Mouse (Mus musculus) adrenal gland, adult 18-20 months (tissue): ENCODE measurements around the gene Plcg2. TPM values are rescaled to one million over a fixed set of nuclear protein-coding genes. Genes with fewer than 3 reads are reported as not detected.

Source experiments
- DNase-seq, 2 experiments: peaks; one replicate each; pipeline ENCODE4 v3.0.0; 2021 to 2022; ENCODE audit warnings: low spot score in 2 of 2
- long read RNA-seq, 2 experiments: library from polyadenylated mRNA; stranded (forward); transcript quantifications; one replicate each; pipeline ENCODE4 v2.0.0; 2021
- total RNA-seq, 2 experiments: library from RNA; stranded (reverse); gene quantifications; 1 replicate in 1 of 2; 2 replicates in 1 of 2; pipeline ENCODE4 v1.2.3; 2021

The Plcg2 gene
- 1 to 10 TPM; 4.3 to 6.4 TPM for total RNA-seq
- long read RNA-seq, experiment 1, full-length matches to known transcripts = 2 of 3 reads
- long read RNA-seq, experiment 1, partial matches to known transcripts = 0 of 3 reads
- long read RNA-seq, experiment 1, other reads (novel, unspliced or antisense) = 1 of 3 reads
- long read RNA-seq, experiment 2, full-length matches to known transcripts = 7 of 8 reads
- long read RNA-seq, experiment 2, partial matches to known transcripts = 1 of 8 reads
- long read RNA-seq, experiment 2, other reads (novel, unspliced or antisense) = 0 of 8 reads

- DNase-seq = peak; percentile 43 to 58
These were observed at the start of gene Plcg2 for GRCm38 (mm10) chr8:117498179-117498914. TSS of gene Plcg2 (plus strand) at chr8:117498291.

- no peak for DNase-seq
These were observed 47.0 kb upstream of the Plcg2 start for GRCm38 (mm10) chr8:117451072-117451471.

- no peak for DNase-seq
These were observed 44.1 kb upstream of the Plcg2 start for GRCm38 (mm10) chr8:117453974-117454373.

GRCm38 (mm10) chr8:117454516-117455116 lies 43.5 kb upstream of the Plcg2 start:
- peak in 1 of 2 experiments; percentile 18 for DNase-seq

- no peak for DNase-seq
These were observed 42.4 kb upstream of the Plcg2 start for GRCm38 (mm10) chr8:117455701-117456100.

GRCm38 (mm10) chr8:117458440-117458839 lies 39.7 kb upstream of the Plcg2 start:
- DNase-seq = no peak

- DNase-seq = no peak
These were observed 35.3 kb upstream of the Plcg2 start for GRCm38 (mm10) chr8:117462701-117463284.

GRCm38 (mm10) chr8:117464525-117464924 lies 33.6 kb upstream of the Plcg2 start:
- peak in 1 of 2 experiments; percentile 43 for DNase-seq

GRCm38 (mm10) chr8:117465250-117465649 lies 32.8 kb upstream of the Plcg2 start:
- DNase-seq = peak; percentile 36 to 39

- DNase-seq = no peak
These were observed 30.6 kb upstream of the Plcg2 start for GRCm38 (mm10) chr8:117467466-117467865.

GRCm38 (mm10) chr8:117469431-117470341 lies 28.4 kb upstream of the Plcg2 start:
- DNase-seq = no peak

- peak in 1 of 2 experiments; percentile 56 for DNase-seq
These were observed 27.7 kb upstream of the Plcg2 start for GRCm38 (mm10) chr8:117470342-117470781.

GRCm38 (mm10) chr8:117471174-117471573 lies 26.9 kb upstream of the Plcg2 start:
- DNase-seq = peak; percentile 58 to 76

- DNase-seq = no peak
These were observed 26.4 kb upstream of the Plcg2 start for GRCm38 (mm10) chr8:117471655-117472054.

- no peak for DNase-seq
These were observed 25.8 kb upstream of the Plcg2 start for GRCm38 (mm10) chr8:117472332-117472731.

- DNase-seq = peak; percentile 95 to 96
These were observed 23.1 kb upstream of the Plcg2 start for GRCm38 (mm10) chr8:117474944-117475343.

GRCm38 (mm10) chr8:117475819-117476218 lies 22.3 kb upstream of the Plcg2 start:
- DNase-seq = no peak

- DNase-seq = no peak
These were observed 20.0 kb upstream of the Plcg2 start for GRCm38 (mm10) chr8:117478082-117478481.

GRCm38 (mm10) chr8:117479996-117480395 lies 18.1 kb upstream of the Plcg2 start:
- DNase-seq = no peak

GRCm38 (mm10) chr8:117480516-117480915 lies 17.6 kb upstream of the Plcg2 start:
- no peak for DNase-seq
